Mouse (Mus musculus): ENCODE results near the gene Stk11. TPM values are rescaled to one million over a fixed set of nuclear protein-coding genes. Genes with fewer than 3 reads are reported as not detected.

Stk11 gene
- total and polyA plus RNA-seq, 3 experiments, result 47.4 to 94.9 (median 65.9) TPM

DNA sequence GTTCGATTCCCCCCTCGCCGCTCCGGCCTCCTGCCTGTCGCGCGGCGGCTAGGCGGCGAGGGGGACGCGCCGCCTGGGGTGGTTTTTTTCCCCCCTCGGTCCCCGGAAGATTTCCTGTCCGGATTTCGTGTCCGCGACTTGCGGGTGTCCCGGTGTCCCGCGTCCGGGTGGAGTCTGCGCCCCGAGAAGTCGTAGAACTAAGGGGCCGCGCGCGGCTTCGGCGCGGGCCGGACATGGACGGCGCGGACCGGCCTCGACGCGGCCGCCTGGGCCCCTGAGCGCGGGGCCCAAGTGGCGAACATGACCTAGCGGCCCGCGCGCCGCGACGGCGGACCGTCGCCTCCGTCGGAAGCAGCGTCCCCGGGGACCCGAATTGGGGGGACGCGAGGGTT is 337 bp downstream of the Stk11 start:
- DNase-seq (ENCODE audit: extremely low read depth), result no peak
- Histone ChIP-seq H3K27me3 (replicated peaks) (no peaks in the 10 kb centered on the region), H3K9ac (ENCODE audit: insufficient read depth, low read depth) (peak overlapping the region; percentile 93), H3K79me2 (replicated peaks; ENCODE audit: control insufficient read depth, extremely low read depth, insufficient read depth, poor library complexity, severe bottlenecking) (peaks cover 52% of the 10 kb centered on the region), H3K4me2 (ENCODE audit: insufficient read depth, low read depth, poor library complexity, severe bottlenecking) (peak overlapping the region; percentile 83; the same call in 1 of the 2 replicates), H3K4me3 (replicated peaks in 1 of 3; ENCODE audit: low read depth in 2 of 3, low read length in 2 of 3, poor library complexity in 1 of 3) (peak overlapping the region; percentile 85 to 93 (median 90)), H3K4me1 (ENCODE audit: control insufficient read depth in 1 of 2, insufficient read depth in 2 of 2) (peaks cover 20 to 41% of the 10 kb centered on the region in 2 experiments), H3K9me3 (replicated peaks; ENCODE audit: low read length) (no peaks in the 10 kb centered on the region), H3K36me3 (replicated peaks in 1 of 2; ENCODE audit: control insufficient read depth in 1 of 2, insufficient read depth in 1 of 2, low read length in 1 of 2) (peaks cover 28 to 36% of the 10 kb centered on the region in 2 experiments), H3K27ac (ENCODE audit: insufficient read depth, low read depth) (peak overlapping the region; percentile 23; the same call in 1 of the 2 replicates)
- in situ Hi-C loops (cut with MboI; ENCODE audit: low pct_ligation_motif_present, low pct_unique_long_range_greater_than_20kb, low sequenced_read_pairs) (no loop called here), dilution Hi-C loops (cut with MboI; ENCODE audit: extremely low pct_ligation_motif_present, extremely low pct_unique_long_range_greater_than_20kb, low sequenced_read_pairs) (no loop called here)
- TF ChIP-seq ETS1 (conservative IDR thresholded peaks at IDR 0.05; ENCODE audit: low read depth, low read length) (no peak), POLR2A (IDR thresholded peaks at IDR 0.05; ENCODE audit: low read depth, low read length) (no peak), JUN (IDR thresholded peaks at IDR 0.05; ENCODE audit: insufficient read depth, low read depth, low read length) (no peak), UBTF (IDR thresholded peaks at IDR 0.05; ENCODE audit: low read depth, low read length) (peak; percentile 9; the same call in 1 of the 2 replicates), MAFK (IDR thresholded peaks at IDR 0.05; ENCODE audit: insufficient replicate concordance, low read length) (no peak), IRF4 (IDR thresholded peaks at IDR 0.05; ENCODE audit: low read depth, low read length) (no peak), ZMIZ1 (IDR thresholded peaks at IDR 0.05; ENCODE audit: low read depth, low read length) (no peak), MEF2A (IDR thresholded peaks at IDR 0.05; ENCODE audit: borderline replicate concordance, low read depth, low read length) (no peak), CHD1 (IDR thresholded peaks at IDR 0.05; ENCODE audit: low read depth, low read length) (no peak), E2F4 (IDR thresholded peaks at IDR 0.05; ENCODE audit: insufficient replicate concordance, low read depth, low read length) (no peak), ZNF384 (IDR thresholded peaks at IDR 0.05; ENCODE audit: low read depth, low read length) (no peak), SMC3 (IDR thresholded peaks at IDR 0.05; ENCODE audit: low read depth, low read length) (no peak), MYC (IDR thresholded peaks at IDR 0.05; ENCODE audit: low read depth, low read length) (no peak), MXI1 (IDR thresholded peaks at IDR 0.05; ENCODE audit: low read depth, low read length) (peak; percentile 37; the same call in 1 of the 2 replicates), SIN3A (IDR thresholded peaks at IDR 0.05; ENCODE audit: low read length) (peak; percentile 31; the same call in 1 of the 2 replicates), EP300 (IDR thresholded peaks at IDR 0.05; ENCODE audit: low read length) (no peak)

GRCm38 (mm10) chr10:80116563-80116926 is 942 bp downstream of the Stk11 start:
- H3K9me3 ChIP-seq (replicated peaks; ENCODE audit: low read length), result no peaks in the 10 kb centered on the region
- H3K4me2 ChIP-seq (ENCODE audit: insufficient read depth, low read depth, poor library complexity, severe bottlenecking), result peak overlapping the region; percentile 83
- no peak for DNase-seq (ENCODE audit: extremely low read depth)
- peaks cover 30 to 42% of the 10 kb centered on the region in 2 experiments for H3K36me3 ChIP-seq (replicated peaks in 1 of 2; ENCODE audit: control insufficient read depth in 1 of 2, insufficient read depth in 1 of 2, low read length in 1 of 2)
- peak overlapping the region; percentile 93 for H3K9ac ChIP-seq (ENCODE audit: insufficient read depth, low read depth)
- TF ChIP-seq GABPA (IDR thresholded peaks at IDR 0.05; ENCODE audit: insufficient replicate concordance, low read depth, low read length), result no peak
- TF ChIP-seq CTCF (conservative IDR thresholded peaks at IDR 0.05 in 1 of 2, IDR thresholded peaks at IDR 0.05 in 1 of 2; ENCODE audit: low read depth in 2 of 2, low read length in 2 of 2), result no peak
- no peak for TF ChIP-seq ETS1 (conservative IDR thresholded peaks at IDR 0.05; ENCODE audit: low read depth, low read length)
- TF ChIP-seq BHLHE40 (IDR thresholded peaks at IDR 0.05; ENCODE audit: low read depth, low read length), result no peak
- TF ChIP-seq POLR2AphosphoS2 (IDR thresholded peaks at IDR 0.05; ENCODE audit: low read depth, low read length), result no peak
- no peak for TF ChIP-seq NRF1 (IDR thresholded peaks at IDR 0.05; ENCODE audit: low read depth, low read length)
- no peak for TF ChIP-seq SIN3A (IDR thresholded peaks at IDR 0.05; ENCODE audit: low read length)
- no peak for TF ChIP-seq IRF4 (IDR thresholded peaks at IDR 0.05; ENCODE audit: low read depth, low read length)
- TF ChIP-seq USF2 (conservative IDR thresholded peaks at IDR 0.05; ENCODE audit: low read depth, low read length), result no peak
- no peak for TF ChIP-seq NELFE (IDR thresholded peaks at IDR 0.05; ENCODE audit: low read depth, low read length)
- TF ChIP-seq EP300 (IDR thresholded peaks at IDR 0.05; ENCODE audit: low read length), result no peak
- peak overlapping the region; percentile 85 to 93 (median 90) for H3K4me3 ChIP-seq (replicated peaks in 1 of 3; ENCODE audit: low read depth in 2 of 3, low read length in 2 of 3, poor library complexity in 1 of 3)
- in situ Hi-C loops (cut with MboI; ENCODE audit: low pct_ligation_motif_present, low pct_unique_long_range_greater_than_20kb, low sequenced_read_pairs), result no loop called here
- H3K27me3 ChIP-seq (replicated peaks), result no peaks in the 10 kb centered on the region
- peak overlapping the region; percentile 25; the same call in 1 of the 2 replicates for H3K27ac ChIP-seq (ENCODE audit: insufficient read depth, low read depth)
- H3K4me1 ChIP-seq (ENCODE audit: control insufficient read depth in 1 of 2, insufficient read depth in 2 of 2), result peaks cover 20 to 46% of the 10 kb centered on the region in 2 experiments
- dilution Hi-C loops (cut with MboI; ENCODE audit: extremely low pct_ligation_motif_present, extremely low pct_unique_long_range_greater_than_20kb, low sequenced_read_pairs), result no loop called here
- H3K79me2 ChIP-seq (replicated peaks; ENCODE audit: control insufficient read depth, extremely low read depth, insufficient read depth, poor library complexity, severe bottlenecking), result peaks cover 57% of the 10 kb centered on the region

Data from CH12.LX (cell line).